Mouse (Mus musculus): ENCODE results near the gene Klhl26. TPM values are rescaled to one million over a fixed set of nuclear protein-coding genes. Genes with fewer than 3 reads are reported as not detected.

The Klhl26 gene
- polyA plus RNA-seq, 1 experiment from 2014 or later = 19.1 TPM

DNA sequence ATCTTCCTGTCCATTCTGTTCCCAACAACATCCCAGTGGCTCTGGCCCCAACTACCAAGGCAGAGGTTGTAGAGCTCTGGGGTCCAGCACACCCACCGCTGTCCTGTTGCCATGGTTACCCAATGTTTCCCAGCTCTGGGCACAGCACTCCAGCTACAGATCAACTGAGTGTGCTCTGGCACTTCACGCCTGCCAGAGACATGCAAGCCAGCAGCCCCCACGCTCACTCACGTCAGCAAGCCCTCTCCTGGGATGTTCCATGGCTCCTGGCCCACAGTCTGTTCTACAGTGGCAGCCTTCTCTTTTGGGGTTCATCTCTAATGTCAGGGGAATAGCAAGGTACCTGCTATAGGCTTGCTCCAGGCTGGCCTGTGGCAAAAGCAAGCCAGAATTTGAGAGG lies 13.5 kb downstream of the Klhl26 start:
- WGBS = 82% methylated on average over 4 of the region's 4 CpGs
- Histone ChIP-seq H3K4me1 (replicated peaks; ENCODE audit: insufficient read depth, low read length) (peaks cover 8% of the 10 kb centered on the region; the same call in 1 of the 2 replicates), H3K4me2 (ENCODE audit: low read length) (no peak overlapping the region), H3K4me3 (replicated peaks; ENCODE audit: low read depth, low read length) (no peak overlapping the region), H3K36me3 (ENCODE audit: insufficient read depth, low read length) (0 out of 2 replicates have a peak, but pooled peaks cover 2% of the 10 kb centered on the region), H3K9ac (ENCODE audit: low read depth, low read length) (no peak overlapping the region), H3K9me3 (replicated peaks; ENCODE audit: low read length) (no peaks in the 10 kb centered on the region), H3K27me3 (ENCODE audit: insufficient read depth, low read length) (no peaks in the 10 kb centered on the region), H3K27ac (no peak overlapping the region)
- ATAC-seq (replicated peaks; ENCODE audit: low FRiP score, low read depth) (no peak), DNase-seq (ENCODE audit: low spot score) (no peak)
- no peak for TF ChIP-seq CTCF (IDR thresholded peaks at IDR 0.05; ENCODE audit: low read depth)

DNA sequence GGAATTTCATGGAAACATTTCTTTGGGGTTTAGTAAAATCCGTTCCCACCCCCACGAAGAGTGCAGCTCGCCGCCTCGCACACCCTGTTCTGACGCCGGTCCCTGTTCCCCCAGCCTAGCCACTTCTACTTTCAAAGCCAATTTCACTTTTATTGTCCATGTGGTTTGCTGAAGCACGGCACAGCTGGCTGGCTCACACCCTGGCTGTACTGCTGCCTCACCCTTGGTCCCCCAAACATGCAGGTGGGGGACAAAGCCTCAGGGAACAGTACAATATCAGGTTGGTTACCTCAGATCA lies 14.3 kb downstream of the Klhl26 start:
- no peak for TF ChIP-seq CTCF (IDR thresholded peaks at IDR 0.05; ENCODE audit: low read depth)
- Histone ChIP-seq H3K4me2 (ENCODE audit: low read length) (no peak overlapping the region), H3K4me1 (replicated peaks; ENCODE audit: insufficient read depth, low read length) (peaks cover 7% of the 10 kb centered on the region; the same call in 1 of the 2 replicates), H3K36me3 (ENCODE audit: insufficient read depth, low read length) (0 out of 2 replicates have a peak, but pooled peaks cover 2% of the 10 kb centered on the region), H3K4me3 (replicated peaks; ENCODE audit: low read depth, low read length) (no peak overlapping the region), H3K27me3 (ENCODE audit: insufficient read depth, low read length) (no peaks in the 10 kb centered on the region), H3K27ac (no peak overlapping the region), H3K9me3 (replicated peaks; ENCODE audit: low read length) (no peaks in the 10 kb centered on the region), H3K9ac (ENCODE audit: low read depth, low read length) (no peak overlapping the region)
- 73% methylated on average over 8 of the region's 8 CpGs for WGBS
- no peak for ATAC-seq (replicated peaks; ENCODE audit: low FRiP score, low read depth)
- DNase-seq (ENCODE audit: low spot score) = no peak

DNA sequence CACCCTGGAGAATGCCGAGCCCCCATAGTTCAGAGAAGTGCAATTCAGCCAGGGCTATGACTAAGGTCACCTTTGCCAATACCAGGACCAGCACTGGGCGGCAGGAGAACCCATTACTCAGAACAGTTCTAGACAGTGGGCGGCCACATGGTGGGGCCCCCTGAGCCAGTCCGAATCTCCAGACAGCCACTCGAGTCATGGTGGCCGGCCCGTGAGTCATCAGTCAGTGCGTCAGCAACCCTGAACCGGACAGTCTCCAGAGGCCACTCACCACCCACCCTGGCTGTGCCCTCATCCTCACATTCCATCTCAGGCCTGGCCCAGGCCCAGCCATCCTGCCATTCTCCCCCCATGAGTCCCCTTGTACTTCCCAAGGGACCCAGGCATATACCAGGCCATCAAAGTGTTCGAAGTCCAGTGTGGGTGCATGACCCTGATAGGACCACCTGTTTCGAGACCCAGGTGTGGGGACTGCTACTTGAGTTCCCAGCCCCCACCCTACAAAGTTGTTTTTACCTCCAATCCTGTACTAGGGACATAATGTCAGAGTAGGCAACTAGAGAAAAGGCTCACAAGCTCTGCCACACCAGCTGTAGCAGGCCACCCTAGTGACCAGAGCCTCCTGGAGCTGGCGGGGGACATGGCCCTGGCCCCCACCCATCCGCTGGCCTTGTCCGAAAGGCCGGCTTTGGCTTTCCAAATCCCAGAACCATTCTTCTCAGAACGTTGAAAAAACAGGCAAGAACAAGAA lies 14.8 kb downstream of the Klhl26 start:
- Histone ChIP-seq H3K36me3 (ENCODE audit: insufficient read depth, low read length) (0 out of 2 replicates have a peak, but pooled peaks cover 2% of the 10 kb centered on the region), H3K4me1 (replicated peaks; ENCODE audit: insufficient read depth, low read length) (0 out of 2 replicates have a peak, but pooled peaks cover 3% of the 10 kb centered on the region), H3K9ac (ENCODE audit: low read depth, low read length) (no peak overlapping the region), H3K4me3 (replicated peaks; ENCODE audit: low read depth, low read length) (no peak overlapping the region), H3K9me3 (replicated peaks; ENCODE audit: low read length) (no peaks in the 10 kb centered on the region), H3K4me2 (ENCODE audit: low read length) (no peak overlapping the region), H3K27me3 (ENCODE audit: insufficient read depth, low read length) (no peaks in the 10 kb centered on the region), H3K27ac (no peak overlapping the region)
- WGBS = 83% methylated on average over 16 of the region's 16 CpGs
- no peak for TF ChIP-seq CTCF (IDR thresholded peaks at IDR 0.05; ENCODE audit: low read depth)
- ATAC-seq (replicated peaks; ENCODE audit: low FRiP score, low read depth) (0 out of 2 replicates have a peak, but pooled peaks have one; percentile 11), DNase-seq (ENCODE audit: low spot score) (no peak)

DNA sequence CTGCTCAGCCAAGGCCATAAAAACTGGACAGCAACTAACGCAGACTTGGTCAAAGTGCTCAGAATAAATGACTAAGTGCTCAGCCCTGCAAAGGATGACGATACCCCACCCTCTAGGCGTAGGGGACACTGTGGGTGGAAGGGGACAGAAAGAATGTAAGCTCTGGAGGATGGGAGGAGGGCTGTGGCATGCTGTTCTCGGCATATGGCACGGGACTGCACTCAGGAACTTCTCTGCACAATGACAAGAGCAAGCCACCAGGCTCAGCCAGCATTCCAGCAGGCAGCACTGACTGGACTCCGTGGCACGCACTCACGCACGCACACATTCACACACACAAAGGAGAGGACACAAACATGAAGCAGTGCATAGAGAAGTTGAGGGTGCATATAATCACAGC lies 16.2 kb downstream of the Klhl26 start:
- no peaks in the 10 kb centered on the region for H3K4me1 ChIP-seq (replicated peaks; ENCODE audit: insufficient read depth, low read length)
- H3K27ac ChIP-seq = no peak overlapping the region
- DNase-seq (ENCODE audit: low spot score) (no peak), ATAC-seq (replicated peaks; ENCODE audit: low FRiP score, low read depth) (no peak)
- no peak overlapping the region for H3K4me3 ChIP-seq (replicated peaks; ENCODE audit: low read depth, low read length)
- H3K4me2 ChIP-seq (ENCODE audit: low read length) = no peak overlapping the region
- WGBS = 68% methylated on average over 9 of the region's 9 CpGs
- H3K9ac ChIP-seq (ENCODE audit: low read depth, low read length) = no peak overlapping the region
- H3K9me3 ChIP-seq (replicated peaks; ENCODE audit: low read length) = no peaks in the 10 kb centered on the region
- H3K36me3 ChIP-seq (ENCODE audit: insufficient read depth, low read length) = no peaks in the 10 kb centered on the region
- TF ChIP-seq CTCF (IDR thresholded peaks at IDR 0.05; ENCODE audit: low read depth) = no peak
- H3K27me3 ChIP-seq (ENCODE audit: insufficient read depth, low read length) = no peaks in the 10 kb centered on the region

DNA sequence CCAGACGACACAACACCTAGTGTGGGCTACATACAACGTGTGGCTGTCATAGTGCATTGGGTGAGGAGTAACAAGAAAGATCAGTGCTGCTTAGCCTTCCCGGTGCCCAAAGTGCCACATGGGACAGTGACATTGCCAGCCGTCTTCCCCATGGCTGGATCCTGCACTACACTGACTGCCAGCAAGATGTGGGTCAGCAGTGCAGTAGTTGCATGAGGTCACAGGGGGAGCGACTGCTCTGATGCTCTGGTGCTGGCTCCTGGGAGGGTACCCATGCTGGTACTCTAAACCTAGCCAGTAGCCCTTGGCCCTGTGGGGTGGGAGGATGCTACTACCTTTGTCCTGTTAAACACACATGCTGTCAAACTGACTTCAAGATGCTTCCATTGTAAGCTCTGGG lies 16.6 kb downstream of the Klhl26 start:
- no peaks in the 10 kb centered on the region for H3K4me1 ChIP-seq (replicated peaks; ENCODE audit: insufficient read depth, low read length)
- no peak for ATAC-seq (replicated peaks; ENCODE audit: low FRiP score, low read depth)

DNA sequence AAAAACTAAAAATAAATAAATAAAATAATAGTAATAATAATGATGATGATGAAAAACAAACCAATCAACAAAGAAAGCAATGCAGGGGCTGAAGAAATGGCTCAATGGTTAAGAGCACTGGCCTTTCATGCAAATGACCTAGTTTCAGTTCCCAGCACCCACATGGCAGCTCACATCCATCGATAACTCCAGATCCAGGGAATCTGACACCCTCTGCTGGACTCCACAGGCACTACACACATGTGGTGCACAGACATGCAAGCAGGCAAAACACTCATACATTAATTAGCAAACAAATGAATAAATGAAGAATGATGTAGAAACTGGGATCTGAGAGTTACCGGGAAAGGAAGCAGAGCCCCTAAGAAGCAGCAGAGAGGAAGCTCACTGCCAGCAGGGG lies 17.1 kb downstream of the Klhl26 start:
- no peak overlapping the region for H3K4me3 ChIP-seq (replicated peaks; ENCODE audit: low read depth, low read length)
- H3K4me1 ChIP-seq (replicated peaks; ENCODE audit: insufficient read depth, low read length) = no peaks in the 10 kb centered on the region
- ATAC-seq (replicated peaks; ENCODE audit: low FRiP score, low read depth) (no peak), DNase-seq (ENCODE audit: low spot score) (no peak)
- H3K9me3 ChIP-seq (replicated peaks; ENCODE audit: low read length) = no peaks in the 10 kb centered on the region
- H3K27ac ChIP-seq = no peak overlapping the region
- H3K27me3 ChIP-seq (ENCODE audit: insufficient read depth, low read length) = no peaks in the 10 kb centered on the region
- 90% methylated on average over 2 of the region's 2 CpGs for WGBS
- no peak for TF ChIP-seq CTCF (IDR thresholded peaks at IDR 0.05; ENCODE audit: low read depth)
- H3K36me3 ChIP-seq (ENCODE audit: insufficient read depth, low read length) = no peaks in the 10 kb centered on the region
- no peak overlapping the region for H3K4me2 ChIP-seq (ENCODE audit: low read length)
- no peak overlapping the region for H3K9ac ChIP-seq (ENCODE audit: low read depth, low read length)

More for the DNA sequence above, 16.6 kb downstream of the Klhl26 start:
- Histone ChIP-seq H3K4me2 (ENCODE audit: low read length) (no peak overlapping the region), H3K4me3 (replicated peaks; ENCODE audit: low read depth, low read length) (no peak overlapping the region), H3K36me3 (ENCODE audit: insufficient read depth, low read length) (no peaks in the 10 kb centered on the region), H3K9me3 (replicated peaks; ENCODE audit: low read length) (no peaks in the 10 kb centered on the region), H3K27ac (no peak overlapping the region), H3K9ac (ENCODE audit: low read depth, low read length) (no peak overlapping the region), H3K27me3 (ENCODE audit: insufficient read depth, low read length) (no peaks in the 10 kb centered on the region)
- WGBS = 94% methylated on average over 5 of the region's 5 CpGs
- no peak for TF ChIP-seq CTCF (IDR thresholded peaks at IDR 0.05; ENCODE audit: low read depth)
- no peak for DNase-seq (ENCODE audit: low spot score)
